Mouse (Mus musculus) right cerebral cortex, postnatal 36 days (tissue): Measurements from ENCODE around the gene Prelp.
A peak's percentile ranks its signal among the peaks of the same experiment; 100 is the strongest.

Experiments used
- DNase-seq, 2 experiments: peaks; one replicate each; pipeline ENCODE4 v3.0.0; 2022; ENCODE audit warnings: low spot score in 2 of 2, mixed read lengths in 1 of 2

The Prelp gene

DNA sequence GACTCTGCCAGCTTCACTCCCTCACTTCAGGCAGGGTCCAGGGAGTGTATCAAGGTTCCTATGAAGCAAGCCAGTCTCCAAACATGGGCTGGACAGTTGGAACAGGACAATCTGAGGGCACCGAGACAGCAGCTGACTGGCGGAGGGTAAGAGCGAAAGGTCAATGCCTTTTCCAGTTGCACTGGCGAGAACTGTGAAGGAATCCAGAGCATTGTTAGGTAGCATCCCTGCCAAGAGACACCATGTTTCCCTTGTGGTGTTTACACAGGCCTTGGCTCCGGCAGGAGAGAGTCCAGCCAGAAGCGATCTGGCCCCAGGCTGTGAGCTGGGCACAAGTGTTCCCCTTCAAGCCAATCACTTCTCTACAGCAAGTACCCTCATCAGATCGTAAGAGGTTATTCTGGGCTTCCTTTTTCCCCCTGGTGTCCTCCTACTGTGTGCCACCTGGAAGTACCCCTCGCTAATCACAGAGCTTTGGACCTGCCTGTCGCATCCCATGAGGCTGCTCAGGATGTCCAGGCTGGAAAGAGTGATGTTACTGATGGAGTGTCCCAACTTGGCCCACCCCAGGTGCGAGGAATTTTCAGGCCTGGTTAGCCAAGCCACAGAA lies 13.2 kb upstream of the Prelp start:
- no peak for DNase-seq

DNA sequence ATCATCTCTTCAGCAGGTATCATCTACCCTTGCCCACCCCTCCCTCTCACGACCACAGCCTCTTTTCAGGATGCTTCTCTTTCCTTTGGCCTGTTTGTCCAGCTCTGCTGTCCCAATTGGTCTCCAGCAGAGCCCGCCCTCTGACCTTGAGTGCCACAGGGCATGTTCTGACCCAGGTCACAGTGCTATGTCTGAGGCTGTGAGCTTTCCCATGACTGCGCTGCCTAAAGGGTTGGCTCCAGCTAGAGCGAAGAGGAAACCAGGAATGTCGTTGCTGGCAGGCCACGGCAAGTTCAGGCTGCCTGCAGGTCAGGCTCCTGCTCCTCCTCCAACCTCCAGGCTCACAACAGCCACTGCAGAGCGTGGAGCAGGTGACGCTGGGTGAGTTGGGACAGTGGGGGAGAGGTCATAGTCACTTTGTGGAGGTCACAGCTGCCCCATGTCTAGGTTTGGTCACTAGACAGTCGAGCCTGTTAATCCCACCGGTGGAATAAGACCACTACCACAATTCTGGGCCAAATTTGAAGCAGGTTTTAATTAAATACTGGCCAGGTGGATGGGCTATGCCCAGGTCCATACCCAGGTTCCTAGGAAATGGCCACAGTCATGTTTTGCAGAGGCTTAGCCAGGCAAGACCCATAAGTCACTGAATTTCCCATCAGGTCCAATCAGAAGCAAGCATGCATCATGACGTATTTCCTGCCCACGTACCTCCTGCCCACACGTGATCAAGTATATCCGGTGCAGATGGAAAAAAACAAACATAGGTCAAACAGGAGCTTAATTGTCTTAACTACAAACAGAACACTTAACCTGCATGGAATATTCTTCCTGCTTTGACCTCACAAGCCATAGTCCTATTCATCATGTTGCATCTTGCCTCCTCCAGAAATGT lies 12.3 kb upstream of the Prelp start:
- no peak for DNase-seq

DNA sequence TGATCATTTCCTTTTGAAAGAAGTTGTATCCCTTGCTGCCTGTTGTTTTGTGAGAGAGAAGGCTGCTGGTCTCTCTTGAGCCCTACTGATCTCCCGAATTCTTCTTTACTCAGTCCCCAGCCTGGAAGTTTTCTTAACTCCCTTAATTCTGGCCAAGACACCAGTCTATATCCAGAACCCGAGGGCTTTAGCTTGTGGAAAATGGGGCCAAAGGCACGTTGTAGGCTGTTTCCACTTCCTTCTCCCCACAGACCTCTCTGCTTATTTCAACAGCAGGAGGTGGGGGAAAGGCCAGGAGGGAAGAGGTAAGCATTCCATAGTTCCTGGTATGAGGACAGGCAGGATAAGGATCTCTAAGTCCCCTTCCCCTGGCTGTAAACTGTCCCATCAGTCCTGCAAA lies 8.8 kb upstream of the Prelp start:
- no peak for DNase-seq

DNA sequence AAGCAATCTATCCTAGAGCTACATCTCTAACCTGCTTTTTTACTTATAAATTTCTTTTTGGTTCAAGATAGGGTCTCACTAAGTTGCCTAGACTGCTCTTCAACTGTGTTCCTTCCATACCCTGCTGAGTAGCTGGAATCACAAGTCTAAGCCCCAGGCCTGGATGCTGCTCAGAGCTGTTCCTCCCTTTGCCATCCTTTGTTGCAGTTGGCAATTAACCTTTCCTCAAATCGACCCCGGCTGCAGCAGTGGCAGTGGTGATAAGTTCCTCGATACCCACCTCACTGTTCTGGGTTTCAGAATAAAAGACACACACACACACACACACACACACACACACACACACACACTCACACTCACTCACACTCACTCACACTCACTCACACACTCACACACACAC lies 4.0 kb upstream of the Prelp start:
- no peak for DNase-seq

DNA sequence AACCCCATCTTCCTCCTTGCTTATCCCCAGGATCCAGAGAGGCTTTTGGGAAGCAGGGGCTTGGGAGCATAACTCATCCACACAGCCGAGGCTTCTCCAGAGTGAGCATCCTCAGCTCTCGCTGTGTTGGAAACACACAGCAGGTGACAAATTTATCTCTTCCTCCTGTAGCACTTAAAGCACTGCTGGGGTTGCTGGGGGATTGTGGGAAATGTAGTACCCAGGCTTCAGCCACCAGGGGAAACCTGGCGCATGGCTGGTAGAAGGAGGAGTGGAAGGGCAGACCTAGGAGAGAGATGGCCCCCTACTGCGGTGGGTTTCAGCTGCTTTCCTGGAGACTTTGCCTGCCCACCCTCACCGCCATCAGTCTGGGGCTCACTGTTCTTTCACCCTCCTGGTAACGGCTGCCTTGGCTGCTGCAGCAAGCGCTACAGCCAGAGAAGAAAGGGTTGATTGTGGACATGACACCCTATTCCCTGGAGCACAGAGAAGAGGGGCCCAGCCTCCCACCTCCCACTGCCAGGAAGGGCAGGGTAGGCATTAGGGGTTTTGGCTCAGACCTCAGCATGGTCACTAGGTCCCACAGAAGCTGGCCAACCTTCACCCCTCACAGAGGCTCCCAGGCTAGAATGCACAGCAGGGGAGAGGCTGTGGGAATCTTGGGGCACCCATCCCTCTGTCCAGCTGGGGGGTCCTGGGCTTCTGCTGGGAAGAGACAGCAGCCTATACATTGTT lies 3.1 kb upstream of the Prelp start:
- no peak for DNase-seq

DNA sequence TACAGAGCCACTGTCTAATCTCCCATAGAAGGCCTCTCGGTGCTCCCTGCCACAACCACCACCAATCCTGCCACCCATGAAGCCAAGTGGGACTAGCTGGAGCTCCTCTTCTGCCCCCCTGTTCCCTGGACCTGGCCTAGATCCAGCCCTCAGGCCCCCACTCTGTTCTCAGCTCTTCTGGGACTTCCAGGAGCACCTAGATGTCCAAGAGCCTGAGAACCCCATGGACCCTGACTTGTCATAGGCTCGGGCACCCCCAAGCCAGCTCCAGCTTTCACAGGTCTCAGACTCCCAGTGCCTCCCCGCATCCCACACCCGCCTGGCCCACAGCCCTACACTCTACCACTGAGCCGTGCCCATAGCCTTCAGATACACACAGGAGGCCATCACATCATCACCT lies 1.9 kb upstream of the Prelp start:
- no peak for DNase-seq

DNA sequence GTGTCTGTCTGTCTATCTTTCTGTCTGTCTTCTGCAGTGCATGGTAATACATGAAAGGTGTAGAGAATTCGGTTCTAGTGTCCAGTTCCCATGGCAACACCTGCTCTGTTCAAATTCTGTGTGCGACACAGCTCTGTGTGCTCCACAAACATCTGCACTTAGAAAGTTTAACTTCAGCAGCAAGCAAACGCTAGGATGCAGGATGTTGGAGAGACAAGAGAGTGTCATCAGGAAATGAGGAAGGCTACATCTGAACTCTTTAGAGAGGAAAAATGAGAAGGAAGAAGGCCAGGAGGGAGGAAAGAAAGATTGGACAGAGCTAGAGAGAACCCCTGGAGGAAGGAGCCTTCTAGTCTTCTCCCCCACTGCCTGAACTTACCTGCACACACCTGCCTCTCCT lies 338 bp downstream of the Prelp start:
- no peak for DNase-seq

DNA sequence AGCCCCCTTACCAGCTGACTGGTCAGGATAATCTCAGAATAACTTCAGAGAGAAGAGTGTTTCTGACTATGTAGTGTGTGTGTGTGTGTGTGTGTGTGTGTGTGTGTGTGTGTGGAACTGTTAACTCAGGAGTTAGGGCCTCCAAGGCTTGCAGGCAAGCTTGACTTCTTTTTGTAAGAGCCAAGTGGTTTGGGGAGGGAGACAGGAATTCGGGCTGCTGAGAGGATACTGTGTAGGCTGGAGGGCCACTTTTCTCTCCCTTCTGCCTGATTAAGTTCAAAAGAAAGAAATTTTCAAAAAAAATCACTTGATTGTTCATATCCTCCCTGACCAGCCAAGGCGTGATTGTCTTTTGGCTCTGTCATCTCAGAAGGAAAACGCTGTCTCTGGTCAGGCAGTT lies 813 bp downstream of the Prelp start:
- DNase-seq, result no peak

DNA sequence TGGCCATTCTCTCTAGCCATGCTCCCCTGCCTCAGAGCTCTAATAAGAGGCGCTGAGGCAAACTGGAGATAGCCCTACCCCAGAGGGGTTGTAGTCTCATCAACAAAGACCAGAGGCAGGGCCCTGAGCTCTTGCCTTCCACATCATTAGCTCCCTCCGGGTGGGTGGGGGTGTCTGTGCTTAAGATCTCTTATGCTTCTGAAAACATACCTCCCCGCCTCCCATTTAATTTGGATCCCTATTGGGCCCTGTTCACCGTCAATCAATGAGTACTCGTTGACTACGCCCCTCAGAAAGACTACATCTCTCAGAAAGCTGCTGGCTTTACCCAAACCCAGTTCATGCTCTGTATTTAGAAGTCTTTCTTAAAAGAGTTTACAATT lies 3.1 kb downstream of the Prelp start:
- no peak for DNase-seq

DNA sequence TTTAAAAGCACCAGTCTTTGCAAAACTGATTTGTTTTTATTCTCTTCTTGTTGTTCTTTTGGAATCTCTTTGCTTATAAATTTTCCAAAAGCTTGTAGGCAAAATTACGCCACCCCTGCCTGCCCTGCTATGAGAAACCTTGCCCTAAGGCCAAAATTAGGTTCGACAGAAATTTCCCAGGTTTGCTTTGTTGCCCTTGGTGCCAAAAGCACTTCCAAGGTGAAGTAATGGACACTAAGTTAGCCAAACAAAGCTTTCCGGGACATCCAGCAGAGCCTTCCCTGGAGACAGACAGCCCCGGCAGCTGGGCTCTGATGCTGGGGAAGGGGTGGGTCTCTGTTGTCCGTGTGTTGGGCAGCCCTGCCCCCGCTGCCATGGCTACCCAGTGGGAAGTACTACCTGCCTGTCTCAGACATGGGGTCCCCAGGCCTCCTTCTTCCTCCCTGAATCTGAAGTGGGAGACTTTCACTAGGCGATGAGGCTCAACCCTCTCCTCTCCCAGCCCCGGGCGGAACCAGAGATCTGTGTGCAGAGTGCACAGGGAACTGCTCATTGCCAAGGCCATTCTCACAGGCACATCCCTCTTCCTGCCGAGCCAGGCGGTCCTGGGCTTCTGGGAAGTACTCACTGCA lies 3.6 kb downstream of the Prelp start:
- no peak for DNase-seq

DNA sequence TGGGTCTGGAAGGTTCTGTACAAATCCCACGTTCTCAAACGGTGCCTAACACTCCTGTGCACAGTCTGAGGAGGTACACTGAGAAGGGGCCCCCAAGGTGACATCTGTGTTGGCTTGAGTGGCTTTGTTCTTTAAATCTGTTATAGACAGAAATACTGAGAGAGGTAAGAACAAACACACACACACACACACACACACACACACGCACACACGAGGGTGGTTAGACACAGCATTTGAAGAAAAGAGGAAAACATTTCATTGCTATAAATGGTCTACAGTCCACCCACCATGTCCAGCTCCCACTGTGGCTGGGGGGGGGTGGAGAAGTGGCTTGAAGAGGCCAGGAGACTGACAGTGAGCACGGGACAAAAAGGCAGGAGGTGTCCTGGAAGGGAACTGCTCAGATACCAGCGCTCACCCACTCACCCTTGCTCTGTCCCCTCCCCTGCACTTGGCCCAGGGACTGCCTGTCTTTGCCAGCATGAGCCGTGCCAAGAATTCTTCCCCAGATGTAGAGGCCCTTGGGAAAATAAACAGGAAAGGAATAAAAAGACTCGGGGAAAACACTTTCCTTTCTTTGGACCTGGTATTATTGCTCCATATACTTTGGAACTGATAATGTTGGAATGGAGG lies 5.4 kb downstream of the Prelp start:
- peak; percentile 50 to 52 for DNase-seq

DNA sequence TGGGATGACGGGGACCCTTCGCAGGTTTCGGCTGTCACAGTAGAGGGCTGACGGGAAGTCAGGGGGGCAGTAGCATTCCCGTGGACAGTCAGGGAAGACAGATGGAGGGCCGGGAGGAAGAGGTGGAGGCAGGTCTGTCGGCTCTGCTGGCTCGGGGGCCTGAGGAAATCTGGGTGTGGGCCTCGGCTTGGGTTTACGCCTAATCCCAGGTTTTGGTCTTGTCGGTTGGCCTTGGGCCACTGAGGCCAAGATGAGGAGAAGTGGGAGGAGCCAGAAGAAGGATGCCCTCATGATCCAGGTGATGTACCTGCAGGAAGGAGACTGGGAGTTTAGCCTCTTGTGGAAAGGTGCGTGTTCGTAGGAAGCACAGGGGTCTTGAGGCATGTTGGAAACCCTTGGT lies 6.1 kb downstream of the Prelp start:
- DNase-seq, result no peak

DNA sequence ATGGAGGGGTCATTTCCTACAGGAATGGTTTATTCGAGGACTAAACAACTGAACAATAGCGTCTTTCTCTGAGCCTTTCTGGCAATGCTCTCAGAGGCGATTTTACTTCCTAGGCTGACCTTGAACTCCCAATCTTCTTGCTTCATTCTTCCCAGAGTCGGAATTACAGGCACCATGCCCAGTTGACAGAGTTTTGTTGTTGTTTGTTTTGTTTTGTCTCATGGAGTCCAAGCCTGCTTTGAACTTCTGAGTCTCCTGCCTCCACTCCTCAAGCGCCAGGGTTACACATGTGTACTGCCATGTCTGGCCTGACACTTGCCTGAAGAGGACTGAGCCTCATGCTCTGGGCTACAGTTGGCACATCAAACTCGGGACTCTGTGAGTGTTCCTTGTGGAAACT lies 8.2 kb downstream of the Prelp start:
- DNase-seq, result no peak

DNA sequence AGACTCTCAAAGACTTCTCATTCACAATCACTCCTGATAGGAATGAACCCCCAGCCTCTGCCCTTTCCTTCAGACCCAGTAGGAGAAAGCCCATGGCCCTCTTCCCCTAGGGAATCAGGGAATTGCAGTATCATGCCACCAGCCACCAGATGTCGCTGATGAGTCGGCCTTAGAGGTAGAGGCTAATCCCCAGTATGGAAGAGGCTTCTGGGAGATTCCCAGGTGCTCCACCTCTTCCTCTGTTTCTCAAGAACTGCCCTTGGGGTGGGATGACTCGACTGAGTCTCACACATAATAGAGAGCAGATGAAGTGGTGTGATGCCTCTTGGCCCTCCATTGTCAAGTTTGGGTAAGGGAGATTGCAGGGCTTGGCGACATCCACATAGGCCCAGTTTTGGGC lies 9.8 kb downstream of the Prelp start:
- no peak for DNase-seq

DNA sequence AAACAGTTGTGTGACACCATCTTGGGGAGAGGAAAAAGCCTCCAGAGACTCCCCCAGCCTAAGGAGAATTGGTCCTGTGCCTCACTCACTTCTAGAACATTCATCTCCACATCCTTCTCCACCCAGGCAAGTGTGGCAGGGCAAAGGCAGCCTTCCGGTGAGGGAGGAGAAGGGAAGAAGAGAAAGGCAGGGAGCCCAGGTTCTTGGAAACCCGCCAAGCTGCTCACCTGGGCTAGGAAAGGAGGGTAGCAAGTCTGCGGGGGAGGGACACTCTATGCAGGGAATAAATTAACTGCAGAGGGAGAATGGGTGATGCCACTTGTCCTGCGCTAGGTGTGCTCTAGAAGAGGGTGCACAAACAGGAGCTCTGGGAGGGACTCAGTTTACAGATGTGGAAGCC lies 10.2 kb downstream of the Prelp start:
- no peak for DNase-seq

DNA sequence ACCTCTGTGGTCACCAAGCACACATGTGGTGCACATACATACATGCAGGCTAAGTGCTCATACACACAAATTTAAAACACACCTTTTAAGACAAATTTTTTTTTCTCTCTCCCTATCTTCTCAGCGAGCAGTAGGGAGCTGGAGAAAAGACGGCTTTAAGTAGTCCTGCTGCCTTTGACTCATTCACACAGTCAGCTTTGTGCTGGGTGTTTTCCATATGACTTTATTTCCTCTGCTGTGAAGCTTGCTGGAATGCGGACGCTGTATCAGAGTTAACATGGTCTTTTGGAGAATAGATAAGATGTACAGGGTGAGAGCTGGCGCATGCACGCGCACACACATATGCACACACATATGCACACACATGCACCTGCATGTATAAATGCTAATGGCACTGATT lies 11.1 kb downstream of the Prelp start:
- DNase-seq, result no peak

DNA sequence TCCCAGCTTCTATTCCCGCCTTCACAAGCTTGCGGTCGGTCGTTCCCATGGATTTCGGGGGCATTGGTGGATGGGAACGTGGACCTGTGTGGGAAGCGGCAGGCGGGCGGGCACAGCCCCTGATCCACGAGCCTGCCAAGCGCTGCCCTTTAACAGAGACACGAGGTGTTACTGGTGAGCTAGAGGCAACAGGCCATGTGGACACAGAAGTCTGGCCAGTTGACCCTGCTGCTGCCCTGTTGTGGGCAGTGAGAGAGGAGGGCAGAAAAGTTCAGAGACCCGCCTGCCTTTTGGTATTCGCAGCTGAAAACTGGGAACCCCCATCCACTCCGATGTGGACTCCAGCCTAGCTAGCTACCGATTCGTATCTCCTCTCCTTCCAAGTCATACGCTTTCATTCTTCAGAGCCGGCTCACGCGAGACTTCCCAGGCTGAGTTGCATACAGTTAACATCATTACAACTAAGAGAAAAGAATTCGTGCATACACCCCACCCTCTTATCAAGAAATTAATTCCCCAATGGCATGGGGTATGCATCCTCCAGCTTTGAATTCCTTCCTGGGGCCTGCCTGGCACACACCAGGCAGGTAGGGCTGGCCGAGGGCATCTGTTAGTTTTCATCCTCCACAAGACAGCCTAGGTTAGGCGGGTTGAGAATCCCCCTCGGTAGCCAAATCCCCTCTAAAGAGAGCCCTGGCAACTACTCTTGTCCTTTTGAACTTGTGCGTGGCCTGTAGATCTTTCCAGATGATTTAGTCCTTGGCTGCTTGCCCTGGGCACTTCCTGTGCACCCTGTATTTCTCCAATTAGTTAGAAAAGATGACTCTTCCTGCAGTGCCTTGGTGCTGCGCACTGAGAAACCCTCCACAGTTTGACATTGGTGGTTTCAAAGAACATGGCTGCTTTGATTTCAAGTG lies 12.3 kb downstream of the Prelp start:
- peak in 1 of 2 experiments; percentile 42 for DNase-seq

DNA sequence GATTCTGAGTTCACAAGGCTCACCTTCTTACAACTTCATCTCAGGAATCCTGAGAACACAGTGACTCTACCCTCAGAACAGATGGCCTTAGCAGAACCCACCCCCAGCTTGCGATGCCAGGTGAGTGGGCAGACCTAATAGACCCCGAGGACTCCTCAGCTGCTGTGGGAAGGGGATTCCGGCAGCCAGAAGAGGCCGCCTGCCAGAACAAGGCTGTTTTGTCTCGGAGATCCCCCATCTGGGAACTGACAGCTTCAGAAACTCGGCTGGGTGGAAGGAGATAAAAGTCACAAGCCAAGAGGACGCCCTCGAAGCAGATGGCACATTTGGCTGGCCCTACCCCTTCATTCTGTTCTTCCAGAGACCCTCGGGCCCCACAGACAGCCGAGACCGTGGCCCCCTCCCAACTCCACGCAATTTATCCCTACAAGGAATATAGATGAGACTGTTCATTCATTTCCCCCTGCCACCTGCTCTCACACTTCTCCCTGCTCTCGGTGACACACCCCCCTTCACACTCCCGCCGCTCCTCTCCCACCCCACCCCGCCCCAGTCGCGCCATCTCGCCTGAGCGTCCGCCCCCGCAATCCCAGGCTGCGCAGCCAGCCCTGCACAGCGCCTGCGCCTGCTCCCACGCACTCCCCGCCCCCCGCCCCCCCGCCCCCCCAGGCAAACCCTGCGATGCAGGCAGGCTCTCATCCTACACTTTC lies 13.1 kb downstream of the Prelp start, which contains the start of gene Optc:
TSS of gene Optc (minus strand) at position 51 of the 710 bp plus-strand sequence.
- DNase-seq, result peak; percentile 66 to 71

DNA sequence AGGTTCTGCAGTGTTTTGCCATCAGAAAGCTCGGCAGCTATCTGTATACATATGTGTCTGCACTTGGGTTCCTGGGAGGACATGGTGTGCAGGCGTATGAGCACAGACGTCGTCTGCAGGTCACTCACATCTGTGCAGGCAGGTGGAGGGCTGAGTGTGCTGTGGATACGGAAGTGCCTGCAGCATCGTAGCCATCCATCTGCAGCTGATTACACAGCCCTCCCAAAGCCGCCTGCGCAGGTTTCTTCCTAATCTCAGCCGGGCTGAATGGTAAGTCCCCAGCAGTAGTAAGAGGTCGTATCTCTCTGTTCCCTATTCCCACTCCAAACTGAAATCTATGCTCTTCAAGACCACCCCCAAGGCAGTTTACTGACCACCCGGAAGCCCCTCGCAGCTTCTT lies 14.8 kb downstream of the Prelp start:
- no peak for DNase-seq

DNA sequence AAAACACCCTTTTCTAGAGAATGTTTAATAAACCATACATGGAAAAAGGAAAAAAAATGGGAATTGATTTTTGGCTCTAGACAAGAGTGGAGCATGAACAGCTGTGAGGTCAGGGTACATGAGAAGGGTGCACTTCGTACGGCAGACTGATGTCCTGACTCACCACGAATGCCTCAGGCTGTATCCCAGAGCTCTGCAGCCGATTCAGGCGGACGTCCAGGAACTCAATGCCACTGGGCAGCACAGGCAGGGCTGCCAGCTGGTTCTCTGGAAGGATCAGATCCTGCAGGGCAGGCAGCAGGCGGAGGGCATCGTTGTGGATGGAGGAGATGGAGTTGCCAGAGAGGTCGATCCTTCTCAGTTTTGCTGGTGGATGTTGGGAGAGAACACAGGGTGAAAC lies 20.4 kb downstream of the Prelp start:
- DNase-seq, result no peak
